Mouse (Mus musculus) adrenal gland, adult (tissue): ENCODE results near the gene Scube2.

Experiments
- DNase-seq, 2 experiments: peaks; one replicate each; pipeline ENCODE4 v3.0.0; 2022 to 2023; ENCODE audit warnings: low spot score in 1 of 2; ENCODE audit not compliant: inconsistent age in 2 of 2

Scube2 gene

GRCm38 (mm10) chr7:109800626-109801025, 64.9 kb downstream of the Scube2 start:
- no peak for DNase-seq

DNA sequence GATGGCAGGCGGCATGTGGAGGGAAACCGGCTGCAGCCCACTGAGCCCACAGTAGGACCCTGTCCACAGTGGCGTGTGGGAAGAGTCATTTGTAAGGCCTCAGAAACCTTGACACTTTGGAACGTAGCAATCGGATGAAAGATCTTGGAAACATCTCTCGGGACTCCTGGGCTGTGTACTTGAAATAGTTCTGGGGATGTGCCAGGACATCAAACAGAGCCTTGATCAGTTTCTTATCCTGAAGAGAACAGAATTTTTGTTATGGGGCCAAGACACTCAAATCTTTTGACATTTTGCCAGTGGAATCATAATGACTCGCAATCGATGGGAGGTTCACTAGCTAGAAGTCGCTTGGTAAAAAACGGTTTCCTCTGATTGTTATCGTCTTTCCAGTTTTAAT, 66.3 kb downstream of the Scube2 start:
- DNase-seq, result peak; percentile 48 to 83

- no peak for DNase-seq
Observed at GRCm38 (mm10) chr7:109795564-109795963, 69.9 kb downstream of the Scube2 start.

GRCm38 (mm10) chr7:109794556-109794955, 70.9 kb downstream of the Scube2 start:
- DNase-seq, result no peak

- DNase-seq, result peak; percentile 52 to 88
Observed at GRCm38 (mm10) chr7:109792759-109793158, 72.7 kb downstream of the Scube2 start.

GRCm38 (mm10) chr7:109790818-109791217, 74.7 kb downstream of the Scube2 start:
- DNase-seq, result no peak

- DNase-seq, result no peak
Observed at GRCm38 (mm10) chr7:109787860-109788259, 77.6 kb downstream of the Scube2 start.

DNA sequence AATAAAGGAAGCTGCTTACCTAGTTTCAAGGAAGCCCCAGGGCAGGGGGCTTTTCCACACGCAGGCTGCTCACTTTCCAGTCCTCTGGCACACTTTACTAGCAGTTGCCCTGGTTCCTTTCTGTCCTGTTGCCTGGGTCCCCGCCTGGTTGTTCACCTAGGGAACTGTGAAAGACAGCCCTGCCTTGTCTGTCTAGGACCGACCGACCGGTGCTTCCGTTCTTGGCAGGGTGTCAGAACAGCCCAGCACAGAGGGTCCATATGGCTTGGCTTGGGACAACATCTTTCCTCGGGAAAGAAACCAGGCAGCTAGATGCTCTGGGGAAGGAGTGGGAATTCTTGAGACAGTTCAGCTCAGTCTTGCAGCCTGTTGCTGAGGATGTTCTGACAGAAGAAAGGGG, 82.2 kb downstream of the Scube2 start:
- DNase-seq, result no peak

- DNase-seq, result peak; percentile 72 to 87
Observed at GRCm38 (mm10) chr7:109781470-109782203, 83.8 kb downstream of the Scube2 start, which contains the start of gene Nrip3. TSS of gene Nrip3 (minus strand) at chr7:109782025.

DNA sequence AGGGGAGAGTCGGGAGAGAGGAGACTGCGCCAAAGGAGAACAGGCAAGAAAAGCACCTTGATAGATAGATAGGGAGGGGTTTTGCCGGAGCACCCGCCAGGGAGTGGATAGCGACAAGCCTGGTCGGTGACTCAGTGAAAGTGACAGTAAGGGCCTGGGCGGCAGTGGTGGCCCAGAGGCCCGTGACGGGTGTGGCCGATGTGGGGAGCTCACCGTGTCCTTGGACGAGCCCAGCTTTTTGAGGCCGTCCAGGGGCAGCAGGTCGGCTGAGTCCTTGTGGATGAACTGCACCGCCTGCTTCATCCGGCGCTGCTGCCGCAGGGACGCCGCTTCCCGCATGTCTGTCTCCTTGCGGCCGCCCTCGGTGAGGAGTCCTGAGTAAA, 84.4 kb downstream of the Scube2 start:
- peak in 1 of 2 experiments; percentile 52 for DNase-seq

DNA sequence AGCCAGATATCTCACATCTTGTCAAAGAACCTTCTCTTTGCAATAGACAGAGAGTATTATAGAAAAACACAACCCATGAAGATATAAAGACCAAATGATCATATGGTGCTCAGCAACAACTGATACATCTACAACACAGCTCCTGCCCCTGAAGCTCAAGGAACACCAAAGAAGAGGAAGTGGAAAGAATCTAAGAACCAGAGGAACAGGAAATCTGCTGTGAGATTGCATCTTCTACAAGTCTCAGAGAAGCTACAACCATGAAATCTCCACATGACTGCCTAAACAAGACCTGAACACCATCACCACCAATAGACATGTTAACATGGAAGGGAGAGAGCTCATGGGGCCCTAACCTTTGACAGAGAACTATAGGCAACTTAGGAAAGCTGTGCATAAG, 93.2 kb downstream of the Scube2 start:
- DNase-seq, result no peak

DNA sequence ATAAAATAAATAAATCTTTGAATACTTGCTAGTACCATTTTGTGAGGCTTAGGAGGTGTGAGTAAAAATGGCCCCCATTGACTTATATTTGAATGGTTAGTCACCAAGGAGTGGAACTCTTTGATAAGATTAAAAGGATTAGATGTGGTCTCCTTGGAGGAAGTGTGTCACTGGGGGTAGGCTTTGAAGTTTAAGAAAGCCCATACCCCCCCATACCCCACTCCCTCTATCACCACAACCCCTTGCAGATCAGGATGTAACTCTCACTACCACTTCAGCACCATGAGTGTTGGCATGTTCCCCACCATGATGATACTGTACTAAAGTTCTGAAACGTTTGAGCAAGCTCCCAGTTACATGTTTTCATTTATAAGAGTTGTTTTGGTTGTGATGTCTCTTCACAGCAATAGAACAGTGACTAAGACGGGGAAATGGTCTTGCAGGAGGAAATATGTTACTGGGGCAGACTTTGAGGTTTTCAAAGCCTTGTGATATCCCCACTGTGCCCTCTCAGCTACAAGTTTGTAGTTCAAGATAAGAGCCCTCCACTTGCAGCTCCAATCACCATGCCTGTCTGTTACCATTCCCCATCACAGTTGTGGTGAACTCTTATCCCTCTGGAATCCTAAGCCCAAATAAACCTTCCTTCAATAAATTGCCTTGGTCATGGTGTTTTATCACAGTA, 96.6 kb downstream of the Scube2 start:
- DNase-seq, result no peak

GRCm38 (mm10) chr7:109767575-109768350, 97.7 kb downstream of the Scube2 start:
- DNase-seq, result no peak

- no peak for DNase-seq
Observed at GRCm38 (mm10) chr7:109764009-109764408, 101.5 kb downstream of the Scube2 start.

DNA sequence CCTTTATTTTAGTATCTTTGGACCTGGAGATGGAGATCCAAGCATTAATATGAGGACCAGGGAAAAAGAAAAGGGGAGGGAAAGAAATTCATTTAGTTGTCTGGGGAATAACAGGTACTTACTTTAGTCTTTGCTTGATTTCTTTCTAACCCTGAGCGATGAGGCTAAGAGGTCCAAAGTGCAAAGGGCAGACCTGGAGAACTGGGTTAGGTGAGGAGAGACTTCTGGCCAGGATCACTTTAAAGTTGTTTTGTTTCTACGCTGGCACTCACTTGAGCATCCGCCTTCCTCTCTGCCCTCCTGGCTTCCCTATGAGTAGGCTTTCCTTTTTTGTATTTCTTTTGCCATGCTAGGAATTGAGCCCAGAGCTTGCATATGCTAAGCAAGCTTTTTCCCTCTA, 109.2 kb downstream of the Scube2 start:
- DNase-seq, result no peak

DNA sequence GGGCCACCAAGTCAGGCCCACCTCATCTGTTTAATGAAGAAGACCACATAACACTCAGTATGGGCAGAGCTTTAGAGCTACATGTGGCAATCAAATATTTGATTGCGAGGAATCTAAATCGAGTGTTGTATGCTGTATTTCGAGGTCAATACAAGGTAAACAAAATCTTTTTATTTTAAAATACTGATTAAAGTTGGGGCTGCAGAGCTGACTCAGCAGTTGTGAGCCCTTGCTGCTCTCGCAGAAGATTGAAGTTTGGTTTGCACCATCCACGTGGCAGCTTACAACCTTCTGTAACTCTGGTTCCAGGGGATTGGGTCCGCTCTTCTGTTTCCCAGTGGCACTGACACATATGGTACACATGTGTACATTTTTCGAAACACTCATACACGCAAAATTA, 111.4 kb downstream of the Scube2 start:
- no peak for DNase-seq

DNA sequence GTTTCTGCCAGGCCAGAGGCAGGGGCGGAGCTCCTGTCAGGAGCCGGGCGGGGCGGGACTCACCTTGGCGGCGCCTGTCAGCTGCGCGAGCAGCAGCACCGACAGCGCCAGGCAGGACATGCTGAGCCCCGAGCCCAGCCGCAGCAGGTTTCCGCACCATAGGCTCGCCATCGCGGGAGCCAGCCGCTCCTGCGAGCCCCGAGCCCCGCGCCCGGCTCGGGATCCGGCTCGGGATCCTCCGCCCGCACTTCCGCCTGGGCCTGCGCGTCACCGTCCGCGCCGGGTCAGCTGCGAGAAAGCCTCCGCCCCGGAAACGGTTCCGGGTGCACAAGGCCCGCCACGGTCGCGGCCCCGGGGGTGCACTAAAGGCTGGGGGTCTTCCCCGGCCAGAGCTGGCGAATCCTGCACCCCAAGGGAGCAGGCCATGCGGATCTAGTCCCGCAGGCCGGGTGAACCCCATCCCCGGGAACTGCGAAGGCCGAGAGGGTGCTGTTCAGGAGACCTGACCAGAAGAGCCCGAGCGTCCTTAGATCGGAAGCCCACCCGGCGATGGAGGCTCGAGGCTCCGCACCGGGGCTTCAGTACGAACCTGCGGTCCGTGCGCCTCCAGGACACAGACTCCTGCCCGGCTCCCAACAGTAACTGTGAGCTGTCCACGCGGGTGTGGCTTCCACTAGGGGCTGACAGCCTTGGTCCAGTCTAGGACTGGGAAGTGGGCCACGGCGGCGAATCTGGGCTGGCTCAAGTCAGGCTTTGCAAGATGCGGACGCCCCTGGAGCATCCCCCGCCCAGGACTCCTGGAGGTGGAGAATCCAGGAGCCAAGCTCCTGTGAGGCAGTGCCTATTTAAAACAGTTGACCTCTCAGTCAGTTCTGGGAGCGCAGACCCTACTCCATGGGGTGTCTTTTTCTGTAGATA, 113.2 kb downstream of the Scube2 start, which contains the start of gene Tmem9b:
TSS of gene Tmem9b (minus strand) at position 868 of the 918 bp plus-strand sequence.
- peak; percentile 88 to 96 for DNase-seq

DNA sequence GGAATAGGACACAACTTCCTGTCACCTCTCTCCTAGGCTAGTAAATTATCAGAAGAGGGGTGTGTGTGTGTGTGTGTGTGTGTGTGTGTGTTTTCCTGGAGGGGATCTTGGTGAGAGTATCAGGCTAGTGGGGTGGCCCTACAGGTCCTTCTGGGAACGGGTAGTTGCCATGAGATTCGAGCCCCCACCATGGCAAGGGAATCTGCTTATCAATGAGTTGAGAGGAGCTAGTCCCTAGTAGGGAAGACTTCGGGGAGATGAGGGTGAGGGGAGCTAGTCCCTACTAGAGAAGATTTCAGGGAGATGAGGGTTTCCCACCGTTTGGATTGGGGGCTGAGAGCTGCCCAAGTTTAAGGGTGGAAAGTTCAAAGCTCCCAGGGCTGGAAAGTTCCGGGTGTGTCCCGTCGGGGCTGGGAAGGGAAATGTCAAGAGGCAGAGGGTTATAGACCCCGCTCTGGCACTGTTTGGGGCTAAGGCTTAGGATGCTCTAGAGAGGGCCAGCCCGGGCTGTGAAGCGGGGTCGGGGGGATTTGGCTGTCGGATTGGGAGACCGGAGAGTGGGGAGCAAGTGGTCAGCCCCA, 114.0 kb downstream of the Scube2 start:
- no peak for DNase-seq
